Mouse (Mus musculus) inflammation-experienced regulatory T-cells, adult 6 months (primary cell): Measurements from ENCODE around the gene Ptpdc1. TPM values are rescaled to one million over a fixed set of nuclear protein-coding genes. Genes with fewer than 3 reads are reported as not detected.

Experiments
- ATAC-seq: one replicate; pipeline ENCODE4 v1.8.0; 2017
- polyA plus RNA-seq, 3 experiments: library from polyadenylated mRNA; unstranded; fragments of 100-300 nt; shearing (Covaris generic); gene quantifications; one replicate each; pipeline ENCODE4 v1.2.1; 2017

The Ptpdc1 gene
- polyA plus RNA-seq, 3 experiments from 2014 or later: 0.11 to 1.4 (median 1.2) TPM

DNA sequence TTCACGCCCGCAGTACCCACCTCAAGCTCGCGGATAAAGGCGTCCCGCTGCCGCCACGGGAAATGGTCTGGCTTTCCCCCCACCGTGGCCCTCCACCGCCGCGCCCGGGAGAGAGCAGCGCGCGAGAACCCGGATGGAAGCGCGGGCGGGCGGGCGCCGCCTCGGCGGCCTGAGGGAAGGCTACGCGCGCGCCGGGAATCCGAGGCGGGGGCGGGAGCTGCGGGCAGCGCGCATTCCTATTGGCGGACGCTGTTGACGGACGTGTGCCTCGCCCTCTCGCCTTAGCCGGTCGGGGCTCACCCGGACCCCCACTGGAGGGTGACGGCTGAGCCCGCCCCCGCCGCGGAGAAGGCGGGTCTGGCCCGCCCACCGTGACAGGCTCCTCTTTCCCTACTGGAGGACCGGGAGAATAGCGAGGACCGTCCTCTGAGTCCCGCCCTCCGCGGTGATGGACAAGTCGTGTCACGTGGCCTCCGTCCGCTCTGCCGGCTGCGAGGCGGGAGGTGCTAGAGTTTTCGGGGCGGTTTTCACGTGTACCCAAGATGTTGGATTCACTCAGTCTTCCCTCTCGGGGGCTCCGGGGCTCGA lies 79.0 kb downstream of the Ptpdc1 start:
- ATAC-seq: peak; percentile 87

DNA sequence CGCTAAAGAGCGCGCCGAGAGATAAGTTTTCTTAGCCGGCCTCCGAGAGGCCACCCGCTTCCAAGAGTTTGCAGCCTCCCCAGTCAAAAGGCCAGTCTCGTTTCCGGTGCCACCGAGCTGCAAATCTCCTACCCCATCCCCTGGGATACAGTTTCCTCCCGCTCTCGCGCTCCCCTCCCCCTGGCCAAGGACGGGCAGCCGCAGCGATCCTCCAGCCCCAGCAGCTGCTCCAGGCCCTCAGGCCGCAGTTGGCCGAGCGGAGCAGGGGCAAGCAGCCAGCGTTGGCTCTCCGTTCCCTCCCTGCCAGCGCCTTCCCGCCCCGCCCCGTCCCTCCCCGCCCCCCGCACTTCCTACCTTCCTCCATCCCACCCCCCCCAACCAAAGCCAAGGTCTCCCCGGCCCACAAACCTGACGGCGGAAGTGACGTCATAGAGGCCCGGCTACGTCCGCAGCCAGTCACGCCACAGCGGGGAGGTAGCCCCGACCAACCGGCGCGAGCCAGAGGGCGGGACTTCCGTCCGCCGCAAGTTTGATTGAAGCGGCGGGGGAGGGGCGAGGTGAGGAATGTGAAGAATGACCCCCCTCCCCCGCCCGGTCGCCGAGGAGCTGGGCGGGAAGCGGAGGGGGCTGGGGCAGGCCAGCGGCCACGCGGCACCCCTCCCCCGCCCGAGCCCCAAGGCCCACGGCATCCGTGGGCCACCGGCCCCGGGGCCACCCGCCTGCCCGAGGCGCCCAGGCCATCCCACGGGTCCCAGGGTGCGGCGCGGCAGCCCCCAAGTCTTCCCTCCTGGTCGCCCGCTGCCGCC lies 79.8 kb downstream of the Ptpdc1 start:
- ATAC-seq: peak; percentile 76

DNA sequence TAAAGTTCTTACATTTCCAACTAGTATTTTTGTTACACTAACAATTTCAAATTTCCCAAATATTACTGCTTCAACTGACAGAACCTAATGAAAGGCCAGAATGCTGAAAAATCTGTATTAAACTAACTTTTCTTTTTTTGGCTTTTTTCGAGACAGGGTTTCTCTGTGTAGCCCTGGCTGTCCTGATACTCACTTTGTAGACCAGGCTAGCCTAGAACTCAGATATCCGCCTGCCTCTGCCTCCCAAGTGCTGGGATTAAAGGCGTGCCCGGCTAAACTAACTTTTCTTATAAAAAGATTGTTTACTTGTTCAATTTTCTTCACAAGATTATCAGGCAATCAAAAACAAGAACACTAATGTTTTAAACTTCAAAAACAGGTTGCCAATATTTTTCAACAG lies 80.6 kb downstream of the Ptpdc1 start:
- no peak for ATAC-seq

DNA sequence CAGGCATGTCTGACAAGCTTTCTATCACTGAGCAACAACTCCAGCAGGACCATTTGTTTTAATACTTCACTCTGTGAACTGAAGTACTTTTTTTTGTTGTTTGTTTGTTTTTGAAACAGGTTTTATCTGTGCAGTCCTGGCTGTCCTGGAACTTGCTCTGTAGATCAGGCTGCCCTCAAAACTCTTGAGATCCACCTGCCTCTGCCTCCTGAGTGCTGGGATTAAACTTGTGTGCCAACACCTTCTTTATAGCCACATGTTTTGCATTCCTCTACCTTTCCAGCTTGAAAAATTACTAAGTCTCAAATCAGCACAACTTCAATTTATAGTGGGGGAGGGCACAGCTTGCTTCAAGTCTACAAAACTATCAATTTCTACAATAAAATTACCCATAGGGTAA lies 81.1 kb downstream of the Ptpdc1 start:
- ATAC-seq: no peak

DNA sequence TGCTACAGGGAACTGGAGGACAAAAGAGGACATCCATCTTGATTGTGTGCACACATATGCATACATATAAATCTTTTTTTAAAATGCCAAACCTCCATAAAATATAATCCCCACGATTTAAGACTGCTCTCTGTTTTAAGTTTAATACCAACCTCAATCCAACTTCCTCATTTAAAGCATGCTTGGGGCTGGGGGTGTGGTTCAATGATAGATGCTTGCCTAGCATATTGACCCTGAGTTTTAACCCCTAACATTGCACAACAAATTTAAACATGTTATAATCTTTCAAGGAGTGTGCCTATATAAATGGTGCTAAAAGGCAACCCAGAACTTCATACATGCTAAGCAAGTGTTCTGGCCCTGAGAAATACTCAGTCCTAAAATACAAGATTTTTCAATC lies 85.0 kb downstream of the Ptpdc1 start:
- ATAC-seq: no peak

GRCm38 (mm10) chr13:48533441-48533840 lies 92.0 kb downstream of the Ptpdc1 start:
- no peak for ATAC-seq

DNA sequence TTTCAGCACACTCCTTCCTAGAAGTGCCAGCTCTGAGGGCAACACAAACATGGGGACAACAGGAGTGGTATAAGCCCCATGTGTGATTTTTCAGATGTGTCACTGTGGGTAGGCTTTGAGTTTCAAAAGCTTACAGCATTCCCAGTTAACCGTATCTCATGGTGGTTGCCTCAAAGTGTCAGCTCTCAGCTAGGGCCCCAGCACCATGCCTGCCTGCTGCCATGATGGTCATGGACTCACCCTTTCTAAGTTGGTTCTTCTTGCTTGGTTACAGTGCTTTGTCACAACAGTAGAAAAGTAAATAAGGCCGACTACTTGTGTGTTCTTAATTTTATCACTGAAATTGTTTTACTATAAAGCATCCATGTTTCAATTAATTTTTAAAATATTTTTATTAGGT lies 94.0 kb downstream of the Ptpdc1 start:
- ATAC-seq: no peak

- ATAC-seq: no peak
Measured at GRCm38 (mm10) chr13:48530685-48531084, 94.8 kb downstream of the Ptpdc1 start.

- ATAC-seq: no peak
Measured at GRCm38 (mm10) chr13:48529028-48529427, 96.4 kb downstream of the Ptpdc1 start.

DNA sequence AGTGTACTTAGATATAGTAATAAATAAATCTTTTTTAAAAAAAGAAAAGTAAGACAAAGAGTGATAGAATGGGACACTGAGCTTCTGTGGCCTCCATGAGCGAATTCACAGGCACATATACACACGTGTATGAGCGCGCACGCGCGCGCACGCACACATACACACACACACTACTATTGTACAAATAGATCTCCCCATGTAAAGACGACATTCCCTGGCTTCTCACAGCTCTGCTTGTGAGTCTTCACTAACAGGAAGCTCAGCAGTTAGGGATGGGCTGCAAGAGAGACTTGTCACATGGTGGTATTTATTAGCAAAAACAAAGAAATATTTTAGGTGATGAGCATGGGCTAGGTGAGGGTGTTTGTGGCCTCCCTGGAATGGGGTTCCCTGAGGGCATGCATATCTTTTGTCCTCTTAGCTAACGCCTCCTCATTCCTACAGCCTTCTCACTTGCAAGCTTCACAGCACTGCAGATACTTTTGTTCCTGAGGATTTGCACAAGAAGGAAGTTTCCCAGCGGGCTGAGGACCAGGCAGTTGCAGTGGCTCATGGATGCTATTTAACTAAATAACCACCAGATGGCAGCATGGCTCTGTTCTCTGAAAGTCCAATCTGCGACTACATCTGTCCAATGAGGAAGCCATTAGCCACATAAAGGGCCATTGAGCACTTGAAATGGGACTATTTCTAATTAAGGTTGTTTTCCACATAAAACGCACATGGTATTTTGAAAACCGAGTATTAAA lies 97.2 kb downstream of the Ptpdc1 start:
- ATAC-seq: peak; percentile 91

Other genes with a start within 250 kb of the Ptpdc1 start
- gene Zfp169, start 112.2 kb downstream of the Ptpdc1 start, polyA plus RNA-seq: 10 to 100 TPM; 10.2 to 16.5 (median 11.7) TPM
- 1 to 10 TPM; 4.4 to 8.1 (median 5.4) TPM for gene A830005F24Rik, start 112.1 kb downstream of the Ptpdc1 start, polyA plus RNA-seq
- not detected for gene Barx1, start 37.3 kb upstream of the Ptpdc1 start, polyA plus RNA-seq
- gene Phf2, start 245.5 kb upstream of the Ptpdc1 start, polyA plus RNA-seq: 1 to 10 TPM; 2.4 to 3.7 (median 3.0) TPM